Mouse (Mus musculus) urinary bladder, postnatal 36 days (tissue): ENCODE results near the gene Clrn3.

Source experiments
- DNase-seq, 2 experiments: peaks; one replicate each; pipeline ENCODE4 v3.0.0; 2022; ENCODE audit warnings: low spot score in 2 of 2, mixed read lengths in 1 of 2

Clrn3 gene

DNA sequence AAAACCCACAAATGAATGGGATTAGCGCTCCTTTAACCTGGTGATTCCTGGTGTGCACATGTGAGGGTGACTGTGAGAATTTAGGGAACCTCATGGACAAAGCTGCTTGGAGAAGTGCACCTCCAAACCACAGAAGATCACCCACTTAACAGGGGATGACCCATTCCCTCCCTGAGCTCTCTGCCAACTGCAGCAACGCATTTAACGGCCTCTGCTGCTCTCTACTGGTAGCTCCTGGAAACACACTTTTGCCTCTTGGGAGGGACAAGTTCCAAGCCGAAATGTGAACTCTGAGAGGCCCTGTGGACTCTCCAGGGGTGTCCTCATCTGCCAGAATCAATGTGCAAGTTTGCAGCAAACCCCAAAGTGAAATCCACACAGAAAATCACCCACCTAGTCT lies 41.0 kb downstream of the Clrn3 start:
- peak; percentile 46 to 48 for DNase-seq

- no peak for DNase-seq
Measured at GRCm38 (mm10) chr7:135486645-135487382, 41.6 kb downstream of the Clrn3 start.

DNA sequence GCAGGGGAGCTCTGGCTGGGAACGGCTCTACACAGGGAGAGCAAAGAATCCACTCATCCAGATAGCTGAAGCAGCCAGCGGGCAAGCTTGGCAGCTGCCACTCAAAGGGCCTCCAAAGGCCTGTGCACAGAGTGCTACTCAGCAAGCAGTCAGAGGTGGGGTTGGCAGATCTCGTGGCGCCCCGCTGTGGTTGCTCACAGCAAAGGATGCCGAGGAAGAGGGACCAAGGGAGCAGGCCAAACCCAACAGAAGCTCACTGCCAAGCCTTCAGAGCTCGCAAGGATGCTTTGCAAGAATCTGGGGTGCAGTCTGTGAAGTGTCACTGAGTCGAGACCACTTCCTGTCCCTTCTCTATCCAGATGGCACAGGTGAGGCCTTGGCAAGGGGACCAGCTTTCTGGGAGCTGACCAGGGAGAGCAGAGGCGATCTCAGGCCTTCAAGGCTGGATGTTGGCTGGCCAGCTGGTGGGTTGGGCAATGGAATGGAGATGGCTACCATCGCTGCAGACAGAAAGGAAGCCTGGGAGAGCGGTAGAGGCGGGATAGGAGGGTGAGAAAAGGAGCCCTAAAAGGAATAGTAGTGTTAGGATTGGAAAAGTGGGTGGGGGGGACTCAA lies 42.6 kb downstream of the Clrn3 start:
- no peak for DNase-seq

DNA sequence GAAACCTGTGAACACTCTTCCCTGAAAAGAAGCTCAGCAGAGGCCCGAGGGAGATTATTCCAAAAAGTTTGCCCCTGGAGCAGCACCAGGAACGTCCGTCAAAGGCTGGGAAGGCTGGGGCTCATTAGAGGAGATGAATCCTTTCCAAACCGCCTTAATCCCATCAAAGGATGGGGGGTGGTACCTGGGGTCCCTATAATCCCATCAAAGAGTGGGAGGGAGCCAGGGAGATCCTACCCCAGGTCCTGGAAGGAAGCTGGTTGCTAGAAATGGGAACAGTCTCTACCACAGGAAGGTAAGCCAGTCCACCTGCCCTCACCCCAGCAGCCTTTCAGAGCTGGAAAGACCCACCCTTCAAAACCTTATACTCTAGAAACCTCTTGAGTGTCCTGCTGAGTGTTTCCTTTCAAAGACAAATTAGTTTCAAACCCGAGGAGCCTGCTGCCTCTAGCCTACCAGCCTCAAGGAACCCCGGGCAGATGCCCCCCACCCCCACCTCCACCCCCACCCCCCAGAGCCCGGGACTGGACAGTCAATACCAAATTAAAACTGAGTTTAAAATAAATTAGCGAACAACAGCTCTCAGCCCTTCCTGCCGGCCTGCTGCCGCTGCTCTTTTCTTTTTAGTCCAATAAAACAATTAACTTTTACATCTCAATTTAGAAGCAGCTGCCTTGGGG lies 43.2 kb downstream of the Clrn3 start:
- DNase-seq: no peak

- DNase-seq: no peak
Measured at GRCm38 (mm10) chr7:135484341-135484740, 44.1 kb downstream of the Clrn3 start.

DNA sequence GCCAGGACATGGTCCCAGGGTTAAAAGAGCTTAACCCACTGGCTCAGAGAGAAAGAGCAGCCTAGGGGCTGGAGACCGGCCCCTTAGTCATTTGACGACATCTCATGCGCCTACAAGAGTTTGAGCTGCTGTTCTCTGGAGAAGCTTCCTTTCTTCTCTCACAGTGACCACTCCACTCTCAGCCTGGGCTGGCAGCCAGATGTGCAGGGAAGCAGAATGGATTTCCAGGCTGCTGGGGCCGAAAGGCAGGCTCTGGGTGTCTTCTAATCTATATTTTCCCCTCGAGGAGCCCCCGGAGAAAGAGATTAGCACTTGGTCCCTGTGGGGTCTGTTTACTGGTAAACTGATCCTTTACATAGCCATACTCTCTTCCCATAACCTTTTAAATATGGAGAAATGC lies 44.7 kb downstream of the Clrn3 start:
- DNase-seq: no peak

DNA sequence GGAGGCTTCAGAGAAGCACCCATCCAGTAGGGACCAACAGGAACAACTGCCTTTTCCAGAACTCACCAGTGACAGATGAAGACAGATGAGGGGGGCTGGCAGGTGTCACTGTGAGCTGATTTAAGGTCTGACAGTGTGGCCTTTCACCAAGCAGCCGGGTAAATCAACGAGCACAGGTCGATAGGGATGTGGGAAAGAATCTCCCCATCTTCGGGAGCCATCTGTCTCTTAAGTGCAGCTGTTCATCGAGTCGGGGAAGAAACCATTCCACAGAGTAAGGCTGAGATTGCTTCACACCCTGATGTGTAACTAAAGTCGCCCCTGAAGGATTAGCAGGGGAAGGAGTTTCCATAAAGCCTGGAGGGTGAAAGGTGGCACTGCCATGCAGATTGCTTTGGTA lies 47.3 kb downstream of the Clrn3 start:
- no peak for DNase-seq

- DNase-seq: no peak
Measured at GRCm38 (mm10) chr7:135479912-135480311, 48.5 kb downstream of the Clrn3 start.

- DNase-seq: no peak
Measured at GRCm38 (mm10) chr7:135479322-135479880, 49.1 kb downstream of the Clrn3 start.

GRCm38 (mm10) chr7:135477256-135477655 lies 51.2 kb downstream of the Clrn3 start:
- DNase-seq: no peak

DNA sequence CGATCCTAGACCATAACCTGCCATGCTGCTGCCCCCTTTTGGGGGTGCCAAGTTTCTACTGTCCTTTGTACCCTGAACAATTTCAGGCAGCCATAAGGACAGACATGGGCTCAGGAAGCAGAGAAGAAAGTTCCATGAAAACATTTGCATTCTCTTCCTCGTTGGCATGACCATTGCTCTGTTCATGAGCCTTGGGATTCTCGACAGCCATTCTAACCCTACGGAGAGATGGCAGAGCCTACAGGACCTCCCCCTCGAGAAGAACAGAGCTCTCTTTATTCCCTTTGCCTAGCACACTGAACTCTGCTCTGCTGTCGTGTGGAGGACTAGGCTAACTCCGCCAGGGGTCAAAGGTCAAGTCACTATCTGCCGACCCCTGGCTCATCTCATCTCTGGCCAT lies 52.5 kb downstream of the Clrn3 start:
- DNase-seq: no peak

DNA sequence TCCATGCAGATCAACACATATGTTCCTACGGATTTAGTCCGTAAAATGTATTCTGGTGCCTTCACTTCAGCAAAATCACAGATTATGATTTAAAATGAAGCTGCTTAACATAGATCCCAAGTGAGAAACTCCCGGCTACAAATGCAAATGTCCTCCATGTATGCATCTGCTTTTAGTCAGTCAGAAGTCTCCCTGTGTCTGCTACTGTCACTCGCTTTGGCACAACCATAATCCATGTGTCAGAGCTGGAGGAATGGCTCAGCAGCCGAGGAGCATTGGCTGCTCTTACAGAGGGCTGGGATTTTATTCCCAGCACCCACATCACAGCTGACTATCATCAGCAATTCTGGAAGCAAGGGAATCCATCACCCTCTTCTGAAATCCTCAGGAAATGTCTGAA lies 58.1 kb downstream of the Clrn3 start:
- DNase-seq: no peak

GRCm38 (mm10) chr7:135468631-135469030 lies 59.8 kb downstream of the Clrn3 start:
- no peak for DNase-seq

- no peak for DNase-seq
Measured at GRCm38 (mm10) chr7:135465293-135465692, 63.2 kb downstream of the Clrn3 start.

DNA sequence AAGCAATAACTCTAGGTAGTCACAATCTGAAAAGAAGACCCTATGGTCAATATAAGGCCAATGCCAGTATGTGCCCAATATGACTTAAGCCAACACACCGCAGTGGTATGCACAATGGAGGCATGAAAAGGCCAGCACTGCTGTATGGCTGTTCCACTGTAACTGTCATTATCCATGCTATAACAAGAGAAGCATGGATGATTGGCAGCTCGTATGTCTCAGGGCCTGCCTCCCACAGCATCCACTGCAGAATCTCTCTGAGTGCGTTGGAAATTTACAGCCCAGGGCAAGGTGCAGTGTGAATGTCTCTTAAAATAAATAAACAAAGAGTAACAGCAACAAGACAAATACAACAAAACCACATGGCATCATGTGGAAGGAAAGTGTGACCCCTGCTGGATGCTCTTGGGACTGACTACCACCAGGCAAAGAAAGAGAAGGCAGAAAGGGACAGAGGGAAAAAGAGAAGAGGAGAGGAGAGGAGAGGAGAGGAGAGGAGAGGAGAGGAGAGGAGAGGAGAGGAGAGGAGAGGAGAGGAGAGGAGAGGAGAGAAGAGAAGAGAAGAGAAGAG lies 63.7 kb downstream of the Clrn3 start:
- DNase-seq: peak; percentile 5 to 8
